Mouse (Mus musculus) left cerebral cortex, adult 11 months (tissue): Measurements from ENCODE around the gene Nek2.

ENCODE experiments used
- DNase-seq: peaks from one replicate; pipeline ENCODE4 v3.0.0; 2022; ENCODE audit warnings: low spot score

Nek2 gene

DNA sequence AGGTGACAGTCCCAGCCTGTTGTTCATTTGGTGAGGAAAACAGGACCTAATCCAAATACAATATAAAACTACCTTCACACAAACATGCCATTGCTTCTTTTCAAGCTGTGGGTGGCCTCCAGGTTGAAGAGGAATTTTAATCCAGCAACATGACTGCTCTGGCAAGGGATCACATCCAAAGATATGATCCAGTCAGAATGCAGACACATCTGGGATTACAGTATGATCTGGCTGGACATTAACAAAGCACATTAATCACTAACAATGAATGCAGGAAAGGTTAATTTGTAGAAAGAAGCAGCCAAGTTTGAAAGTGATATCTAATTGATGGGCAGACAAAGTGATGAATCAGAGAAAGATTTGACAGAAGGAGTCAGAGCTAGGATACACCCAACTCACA is 36.9 kb downstream of the Nek2 start:
- no peak for DNase-seq

DNA sequence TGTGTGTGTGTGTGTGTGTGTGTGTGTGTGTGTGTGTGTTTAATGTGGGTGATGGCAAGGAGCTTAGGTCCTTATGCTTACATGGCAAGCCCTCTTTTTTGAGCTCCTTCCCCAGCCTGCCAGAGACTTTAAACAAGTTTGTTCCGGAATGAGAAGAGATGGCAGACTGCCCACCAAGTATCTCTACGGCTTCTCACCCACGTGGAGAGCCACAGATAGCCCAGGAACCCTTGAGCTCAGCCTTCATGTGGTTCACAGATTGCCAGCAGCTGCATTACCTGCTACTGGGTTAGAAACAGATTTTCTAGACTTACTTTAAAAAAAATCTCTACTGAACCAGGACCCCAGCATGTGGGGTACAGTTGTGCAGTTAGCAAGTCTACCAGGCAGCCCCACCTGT is 38.6 kb downstream of the Nek2 start:
- DNase-seq, result no peak

DNA sequence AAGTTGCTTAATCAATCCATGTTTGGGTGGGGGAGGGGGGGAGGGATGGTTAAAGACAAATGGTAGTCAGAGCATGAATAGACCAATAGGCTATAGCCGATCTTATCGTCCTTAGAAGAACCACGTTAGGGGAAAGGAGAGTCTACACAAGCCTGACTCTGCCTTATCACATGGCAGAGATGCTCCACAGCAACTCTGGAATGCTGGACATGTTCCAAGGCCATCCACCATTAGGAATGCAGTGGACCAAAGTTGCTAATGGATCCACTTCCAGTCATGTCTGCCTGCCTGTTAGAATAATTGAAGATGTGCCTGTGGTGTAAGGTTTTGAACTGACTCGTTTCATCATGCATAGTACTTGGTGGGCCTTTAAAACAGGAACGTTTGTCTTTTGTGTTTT is 40.0 kb downstream of the Nek2 start:
- no peak for DNase-seq

DNA sequence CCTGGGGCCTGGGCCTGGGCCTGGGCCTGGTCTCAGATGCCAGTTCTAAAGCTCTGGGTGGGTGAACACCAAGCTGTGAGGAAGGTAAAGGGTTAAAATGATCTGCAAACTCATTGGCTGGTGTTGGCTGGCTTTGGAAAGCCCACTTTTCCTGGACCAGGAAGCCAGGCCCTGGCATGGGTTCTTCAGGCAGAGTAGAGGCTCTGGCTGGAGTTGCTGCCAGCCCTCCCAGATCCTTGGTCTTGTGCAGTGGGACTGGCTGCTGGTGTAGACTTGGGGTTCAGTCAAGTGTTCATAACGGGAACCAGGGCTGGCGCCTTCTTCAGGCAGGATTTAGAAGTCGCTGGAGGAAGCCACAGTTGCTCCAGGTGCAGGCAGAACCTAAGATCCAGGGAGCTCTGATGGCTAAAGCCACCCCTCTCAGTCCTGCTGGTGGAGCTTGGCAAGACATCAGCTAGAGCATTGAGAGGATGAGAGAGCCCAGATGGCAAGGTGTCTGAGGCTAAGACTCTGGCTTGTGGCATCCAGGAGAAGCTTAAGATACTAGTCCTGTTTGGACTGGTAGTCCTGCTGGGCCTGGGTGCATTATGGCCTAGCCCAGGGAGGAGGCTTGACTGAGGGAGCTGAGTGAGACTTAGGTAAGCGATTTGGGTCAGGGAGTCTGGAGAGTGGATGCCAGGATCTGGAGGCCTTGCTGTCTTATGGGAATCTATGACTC is 42.7 kb downstream of the Nek2 start:
- no peak for DNase-seq

DNA sequence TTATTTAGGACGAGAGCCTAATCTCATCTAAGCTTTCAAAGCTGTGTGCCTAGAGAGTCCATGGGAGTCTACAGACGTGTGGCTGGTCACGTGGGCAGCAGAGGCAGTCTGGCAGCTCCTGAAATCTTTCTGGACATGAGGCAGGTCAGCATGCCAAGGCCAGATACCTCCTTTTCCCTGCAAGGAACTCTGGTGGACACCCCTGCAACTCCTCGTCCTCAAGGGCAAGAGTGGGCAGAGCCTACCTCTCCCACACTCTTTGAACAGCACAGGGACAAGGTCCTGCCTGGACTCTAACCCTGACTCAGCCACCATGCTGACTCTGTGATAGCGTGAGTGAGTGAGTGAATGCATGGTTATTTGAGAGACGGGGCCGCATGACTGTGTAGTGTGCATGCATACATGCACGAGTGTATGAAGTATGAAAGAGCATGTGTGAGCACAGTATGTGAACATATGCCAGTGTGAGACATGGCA is 43.3 kb downstream of the Nek2 start:
- no peak for DNase-seq

DNA sequence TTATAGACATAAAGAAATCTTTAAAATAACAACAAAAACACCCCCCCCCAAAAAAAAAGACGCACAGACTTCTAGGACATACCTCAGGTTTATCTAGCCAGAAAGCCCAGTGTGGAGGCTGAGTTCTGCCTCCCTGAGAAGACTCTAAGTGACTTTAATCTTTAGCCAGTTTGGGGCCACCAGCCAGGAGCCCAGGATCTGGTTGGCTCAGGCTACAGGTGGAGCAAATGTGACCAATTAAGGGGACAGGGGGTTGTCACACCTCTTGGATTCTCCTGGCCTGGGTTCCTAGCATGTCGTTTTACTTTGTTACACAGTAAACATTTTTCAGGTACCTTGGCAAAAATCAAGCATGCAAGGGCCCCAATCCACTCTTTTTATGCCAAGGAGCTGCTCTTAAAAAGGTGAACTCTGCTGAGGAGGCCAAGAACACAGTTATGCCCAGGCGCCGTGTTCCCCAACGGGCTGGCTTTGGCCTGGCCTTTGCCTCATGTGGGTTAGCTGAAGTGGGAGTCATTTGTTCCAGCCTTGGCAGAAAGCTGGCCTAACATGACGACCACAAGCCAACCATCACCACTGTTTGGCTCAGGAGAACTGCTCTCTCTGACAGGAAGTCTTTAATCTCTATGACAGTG is 50.9 kb downstream of the Nek2 start:
- no peak for DNase-seq

DNA sequence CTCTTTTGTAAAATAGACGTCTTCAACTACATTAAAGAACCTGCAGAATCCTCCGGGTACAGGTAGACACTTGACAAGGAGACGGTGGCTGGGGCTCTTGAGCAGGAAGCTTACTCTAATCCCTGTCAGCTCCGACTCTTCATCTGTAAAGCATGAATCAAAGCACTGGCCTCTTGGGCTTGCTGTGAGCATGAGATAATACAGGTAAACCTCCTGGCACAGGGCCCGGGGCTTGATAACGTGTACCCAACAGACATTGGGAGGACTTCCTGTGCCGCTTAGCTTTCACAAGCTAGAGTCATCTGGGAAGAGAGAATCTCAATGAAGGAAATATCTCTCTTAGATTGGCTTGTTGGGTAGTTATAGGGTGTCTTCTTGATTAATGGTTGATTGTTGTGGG is 53.8 kb downstream of the Nek2 start:
- DNase-seq, result no peak

DNA sequence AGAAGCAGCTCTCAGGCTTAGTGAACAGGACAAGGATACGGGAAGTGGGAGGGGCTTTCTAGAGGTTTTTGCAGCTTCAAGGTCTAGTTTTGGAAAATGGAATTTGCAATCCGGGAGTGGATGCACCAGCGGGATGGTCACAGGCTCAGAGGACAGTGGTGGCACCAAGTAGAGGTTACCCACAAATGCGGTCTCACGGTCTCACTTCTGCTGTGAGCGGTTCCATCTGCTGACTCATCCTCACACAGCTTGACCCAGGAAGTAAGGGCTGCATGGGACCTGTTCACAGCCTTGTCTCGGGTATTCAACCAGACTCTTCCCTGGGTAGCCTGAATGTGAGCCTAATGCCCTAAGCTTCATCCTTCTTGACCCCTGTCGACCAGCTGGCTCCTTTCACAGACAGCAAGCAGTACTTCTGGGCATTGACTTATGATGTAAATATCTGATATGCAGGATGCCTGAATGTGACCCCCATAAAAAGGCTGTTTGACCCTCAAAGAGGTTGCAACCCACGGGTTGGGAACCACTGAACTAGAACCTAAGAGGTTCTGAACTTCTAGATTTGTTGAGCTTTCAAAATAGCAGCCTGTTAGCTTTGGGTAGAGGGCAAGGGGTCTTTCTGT is 54.5 kb downstream of the Nek2 start:
- no peak for DNase-seq

DNA sequence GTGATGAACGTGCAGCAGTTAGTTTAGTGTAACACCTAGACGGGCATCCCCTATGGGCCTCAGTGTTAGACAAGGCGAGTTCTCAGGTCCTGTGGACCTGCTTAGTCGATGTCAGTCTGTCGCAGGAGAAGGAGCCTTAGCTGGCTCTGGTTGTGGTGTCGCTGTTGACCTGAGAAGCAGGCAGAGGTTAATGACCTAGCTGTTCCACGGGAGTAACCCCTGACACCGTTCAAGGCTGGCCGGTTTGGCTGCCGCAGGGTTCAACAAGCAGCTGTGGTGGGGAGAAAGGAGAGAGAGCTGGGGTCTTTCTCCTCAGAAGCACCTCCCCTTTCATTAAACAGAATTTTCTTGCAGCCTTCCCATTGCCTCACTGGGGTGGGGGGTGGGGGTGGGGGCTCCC is 56.4 kb downstream of the Nek2 start:
- DNase-seq, result no peak

DNA sequence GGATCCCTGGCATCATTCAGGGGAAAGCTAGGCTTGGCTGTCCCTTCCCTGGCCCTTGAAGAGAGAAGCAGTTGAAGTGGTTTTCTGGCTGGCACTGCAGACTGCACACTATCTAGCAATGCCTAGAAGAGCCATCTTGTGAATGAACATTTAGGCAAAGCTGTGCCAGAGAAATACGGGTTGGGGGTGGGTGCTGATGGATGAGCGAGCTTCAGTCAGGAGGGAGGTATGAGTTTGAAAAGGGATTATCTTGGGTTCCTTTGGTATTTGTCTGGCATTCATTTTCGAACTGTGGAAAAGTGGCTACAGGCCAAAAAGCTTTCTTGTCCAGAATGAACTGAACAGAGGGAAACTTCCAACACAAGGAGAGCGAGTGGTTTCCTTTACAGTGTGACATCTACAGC is 57.3 kb downstream of the Nek2 start:
- DNase-seq, result no peak

DNA sequence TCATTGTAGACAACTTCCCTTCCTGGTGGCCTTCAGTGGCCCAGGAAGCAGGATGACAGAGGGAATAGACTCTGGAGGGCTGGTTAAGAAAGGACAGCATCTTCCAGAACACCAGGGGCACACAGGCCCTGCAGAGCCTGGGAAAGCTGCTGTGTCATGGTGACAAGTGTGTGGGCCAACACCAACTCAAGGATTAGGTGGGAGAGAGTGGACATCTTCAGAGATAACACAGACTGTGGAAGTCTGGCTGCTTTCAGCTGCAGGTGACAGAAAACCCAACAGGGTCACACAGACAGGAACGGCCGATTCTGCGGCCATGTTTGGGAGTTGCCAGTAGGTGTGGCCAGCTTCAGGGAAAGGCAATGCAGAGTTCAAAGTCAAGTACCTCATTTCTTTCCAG is 59.0 kb downstream of the Nek2 start:
- no peak for DNase-seq

DNA sequence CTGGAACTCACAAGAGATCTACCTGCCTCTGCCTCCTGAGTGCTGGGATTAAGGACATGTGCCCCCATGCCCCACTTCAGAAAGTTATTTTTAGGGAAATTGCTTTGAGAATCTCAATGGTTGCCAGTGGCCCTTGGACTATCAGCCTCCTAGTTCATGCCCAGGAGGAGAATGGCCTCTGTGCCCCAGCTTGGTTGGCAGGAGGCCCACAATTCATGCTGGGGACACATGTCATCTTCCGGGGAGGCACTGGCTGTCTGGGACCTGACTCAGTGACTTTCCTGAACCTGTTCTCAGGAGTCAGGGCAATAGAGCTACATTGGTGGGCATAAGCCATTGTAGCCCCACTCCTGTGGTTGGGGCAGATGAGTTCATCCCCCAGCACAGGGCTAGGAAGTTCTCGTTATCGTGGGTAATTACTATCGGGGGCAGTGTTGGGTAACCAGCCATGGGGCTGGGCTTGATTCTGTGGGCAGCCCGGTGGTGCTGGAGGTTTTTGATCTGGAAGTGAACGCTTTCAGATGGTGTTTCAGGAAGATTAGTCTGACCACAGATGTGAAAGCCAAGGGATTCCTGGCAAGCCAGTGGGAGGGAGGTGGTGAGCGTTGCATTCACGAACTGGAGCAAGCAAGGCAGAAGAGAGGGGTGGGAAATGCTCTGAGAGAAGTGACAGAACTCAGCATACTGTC is 59.8 kb downstream of the Nek2 start:
- DNase-seq, result no peak

DNA sequence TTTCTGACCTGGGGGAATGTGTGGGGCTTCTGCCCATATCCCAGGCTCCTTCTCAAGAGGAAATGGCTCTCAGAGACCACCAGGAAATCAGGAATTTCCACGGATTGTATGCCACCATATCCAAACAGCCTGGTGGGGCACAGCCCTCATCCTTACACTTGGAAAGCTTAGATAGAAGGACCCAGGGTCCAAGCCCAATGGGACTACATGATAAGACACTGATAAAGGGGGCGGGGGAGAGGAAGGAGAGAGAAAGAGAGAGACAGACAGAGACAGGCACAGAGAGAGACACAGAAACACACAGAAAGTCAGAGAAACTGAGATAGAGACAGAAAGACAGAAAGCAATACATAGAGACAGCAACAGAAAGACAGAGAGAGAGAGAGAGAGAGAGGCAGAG is 60.4 kb downstream of the Nek2 start:
- no peak for DNase-seq
